Mouse (Mus musculus) CD4-positive, CD25-positive, alpha-beta regulatory T cell, adult 4 months (primary cell): ENCODE measurements at regions not wholly inside any gene's neighbourhood (a gene's known extent, or its start where the extent isn't known, plus 50 kb on each side); places are given as distances from the start of the nearest gene placed in this dataset.

Experiments used
- ATAC-seq: one replicate; pipeline ENCODE4 v1.8.0; 2017

- ATAC-seq: no peak
These were observed 126.7 kb upstream of the Smarca2 start for GRCm38 (mm10) chr19:26478055-26478737.

DNA sequence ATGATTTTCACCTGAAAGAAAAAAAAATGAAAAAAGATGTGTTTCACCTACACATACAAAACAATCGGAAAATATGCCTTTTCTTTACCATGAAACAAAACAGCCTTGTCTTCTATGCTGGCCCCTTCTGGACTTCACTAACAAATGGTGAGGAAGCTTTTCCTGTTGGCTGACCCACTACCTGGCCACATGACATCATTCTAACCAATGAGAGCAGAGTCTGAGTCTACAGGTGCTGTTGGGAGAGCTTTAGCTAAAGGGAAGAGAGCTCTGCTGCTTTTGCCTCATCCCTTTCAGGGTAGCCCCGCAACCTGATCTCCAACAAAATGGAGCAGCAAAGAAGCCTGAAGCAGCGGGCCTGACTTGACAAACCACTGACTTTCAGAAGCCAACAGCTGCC is 120.5 kb upstream of the Smarca2 start:
- no peak for ATAC-seq

- ATAC-seq: no peak
These were observed 112.0 kb upstream of the Smarca2 start for GRCm38 (mm10) chr19:26492806-26493205.

DNA sequence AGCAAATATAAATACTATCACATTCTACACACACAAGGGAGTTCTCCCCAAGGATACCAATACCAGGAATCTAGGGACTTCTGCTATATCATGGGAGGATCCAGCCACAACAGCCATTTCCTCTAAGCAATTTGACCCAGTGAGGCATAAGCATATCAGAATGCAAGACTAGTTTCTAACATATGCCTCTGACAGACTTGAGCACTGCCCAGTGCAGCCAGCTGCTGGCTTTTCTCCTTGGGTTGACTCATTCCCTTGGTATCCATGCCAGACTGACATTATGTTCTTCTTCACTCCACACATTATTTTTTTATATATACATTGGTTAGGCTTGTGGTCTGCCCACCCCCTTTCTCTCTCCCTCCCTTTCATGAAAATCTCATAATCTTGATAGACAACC is 103.8 kb upstream of the Smarca2 start:
- ATAC-seq: no peak

DNA sequence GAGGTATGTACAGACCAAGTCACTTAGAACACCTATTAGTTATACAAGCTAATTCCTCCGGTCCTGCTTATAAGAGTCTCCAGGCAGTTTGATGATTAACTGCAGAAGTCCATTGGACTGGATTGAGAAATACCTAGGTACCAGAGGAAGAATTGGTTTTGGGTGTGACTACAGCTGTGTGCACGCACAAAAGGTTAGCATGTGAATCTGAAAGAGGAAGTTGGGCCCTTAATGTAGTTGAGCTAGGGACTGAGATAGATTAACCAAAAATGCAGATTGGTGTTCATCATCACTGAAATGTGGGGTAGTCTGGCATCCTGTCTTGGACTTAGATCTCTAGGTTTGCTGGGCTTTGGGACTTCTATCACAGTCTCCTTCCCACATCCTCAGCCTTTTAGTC is 100.8 kb upstream of the Smarca2 start:
- ATAC-seq: no peak

DNA sequence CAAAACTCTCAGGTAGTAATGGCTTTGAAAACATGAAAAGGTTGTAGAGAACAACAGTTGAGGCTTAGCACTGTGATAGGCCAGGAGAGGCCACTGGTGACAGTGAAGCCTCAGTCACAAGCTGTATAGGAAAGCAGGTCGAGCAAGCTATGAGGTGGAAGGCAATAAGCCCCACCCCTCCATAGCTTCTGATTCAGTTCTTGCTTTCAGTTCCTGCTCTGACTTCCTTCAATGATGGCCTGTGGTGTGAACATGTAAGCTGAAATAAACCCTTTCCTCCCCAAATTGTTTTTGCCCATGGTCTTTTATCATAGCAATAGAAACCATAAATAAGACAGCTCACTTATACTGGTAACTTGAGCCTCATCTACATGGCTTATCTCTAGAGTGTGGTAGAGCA is 98.0 kb upstream of the Smarca2 start:
- ATAC-seq: no peak

- ATAC-seq: no peak
These were observed 96.9 kb upstream of the Smarca2 start for GRCm38 (mm10) chr19:26507986-26508385.

- ATAC-seq: no peak
These were observed 96.2 kb upstream of the Smarca2 start for GRCm38 (mm10) chr19:26508616-26509015.

DNA sequence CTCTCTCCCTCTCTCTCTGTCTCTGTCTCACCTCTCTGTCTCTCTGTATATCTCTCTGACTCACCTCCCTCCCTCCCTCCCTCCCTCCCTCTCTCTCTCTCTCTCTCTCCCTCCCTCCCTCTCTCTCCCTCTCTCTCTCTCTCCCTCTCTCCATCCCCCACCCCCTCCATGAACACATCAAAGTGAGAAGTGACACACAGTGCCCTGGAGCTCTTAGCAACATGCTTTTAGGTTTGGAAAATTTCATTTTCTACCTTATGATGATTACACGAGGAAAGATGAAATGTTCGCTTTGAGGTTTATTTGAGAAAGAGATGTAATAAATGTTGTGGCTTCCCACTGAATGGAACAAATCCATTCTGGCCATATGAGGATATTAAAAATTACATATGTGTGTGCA is 95.6 kb upstream of the Smarca2 start:
- no peak for ATAC-seq

DNA sequence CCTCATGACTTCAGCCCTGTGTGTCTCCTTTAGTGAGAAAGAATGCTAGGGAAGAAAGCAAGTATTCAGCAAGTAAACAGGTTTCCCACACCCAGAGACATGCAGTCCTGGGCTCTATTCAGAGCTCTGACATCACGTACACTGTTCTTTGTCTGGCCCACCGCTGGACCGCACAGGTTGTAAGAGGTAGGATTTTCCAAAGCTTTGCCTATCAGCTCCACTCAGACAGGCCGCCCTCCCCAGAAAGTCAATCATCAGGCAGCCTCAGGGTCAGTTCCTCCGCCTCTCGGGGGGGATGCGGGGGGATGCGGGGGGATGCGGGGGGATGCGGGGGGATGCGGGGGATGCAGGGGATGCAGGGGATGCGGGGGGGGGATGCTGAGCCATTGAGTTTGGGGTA is 94.7 kb upstream of the Smarca2 start:
- ATAC-seq: no peak

- no peak for ATAC-seq
These were observed 94.0 kb upstream of the Smarca2 start for GRCm38 (mm10) chr19:26510887-26511286.

DNA sequence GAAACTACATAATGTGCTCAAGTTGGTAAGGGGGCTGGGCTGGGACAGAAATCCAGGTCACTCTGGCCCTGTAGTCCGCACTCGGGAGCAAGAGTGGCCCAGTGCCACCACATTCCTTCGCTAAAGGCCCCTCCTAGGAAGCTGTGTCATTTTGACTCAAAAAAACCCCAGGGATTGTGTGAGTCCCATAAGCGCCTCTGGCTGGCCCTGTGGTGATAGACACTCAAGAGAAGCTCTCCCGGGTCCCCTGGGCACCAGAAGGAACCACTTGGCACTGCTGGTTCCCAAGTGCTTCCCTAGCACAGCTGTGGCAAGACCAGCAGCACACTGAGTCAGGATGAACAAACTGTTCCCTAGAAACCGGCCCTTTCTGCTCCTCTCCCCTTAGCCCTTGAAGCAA is 93.1 kb upstream of the Smarca2 start:
- ATAC-seq: no peak

DNA sequence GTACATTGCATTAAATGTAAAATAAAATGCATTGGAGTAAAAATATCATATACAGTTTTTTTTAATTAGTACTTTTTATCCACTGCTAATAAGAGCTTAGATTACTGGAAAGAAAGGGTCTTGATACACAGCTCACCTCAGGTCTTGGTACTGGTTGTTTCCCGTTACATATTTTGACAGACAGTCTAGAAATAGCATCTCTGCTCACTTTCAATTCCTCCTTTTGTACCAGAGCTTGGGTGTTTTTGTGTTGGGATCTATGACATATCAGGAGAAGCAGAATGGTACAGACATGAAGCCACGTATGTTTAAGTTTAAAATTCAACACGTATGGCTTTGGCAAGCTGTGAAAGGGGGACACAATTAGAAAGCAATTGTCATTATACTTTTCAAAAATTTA is 80.3 kb upstream of the Smarca2 start:
- ATAC-seq: no peak

GRCm38 (mm10) chr19:26531390-26531789 is 73.5 kb upstream of the Smarca2 start:
- ATAC-seq: no peak

- no peak for ATAC-seq
These were observed 72.3 kb upstream of the Smarca2 start for GRCm38 (mm10) chr19:26532509-26532908.

DNA sequence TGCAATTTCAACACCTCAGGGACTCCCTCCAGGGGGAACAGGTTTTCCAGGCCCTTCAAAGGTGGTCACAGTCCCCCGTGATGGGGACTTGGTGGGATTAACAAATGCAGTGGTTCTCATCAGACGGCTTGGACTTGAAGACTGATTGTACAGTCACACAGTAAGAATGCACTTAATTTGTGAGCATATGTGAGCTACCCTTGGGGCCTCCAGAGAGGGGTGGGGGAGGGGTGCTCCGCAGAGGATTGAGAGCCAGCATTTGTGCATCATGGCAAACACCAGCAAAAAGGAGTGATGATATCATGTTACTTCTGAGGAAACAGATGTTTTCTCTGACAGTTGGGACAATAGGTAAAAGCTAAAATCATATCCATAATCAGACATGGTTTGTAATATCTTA is 59.2 kb upstream of the Smarca2 start:
- ATAC-seq: no peak

DNA sequence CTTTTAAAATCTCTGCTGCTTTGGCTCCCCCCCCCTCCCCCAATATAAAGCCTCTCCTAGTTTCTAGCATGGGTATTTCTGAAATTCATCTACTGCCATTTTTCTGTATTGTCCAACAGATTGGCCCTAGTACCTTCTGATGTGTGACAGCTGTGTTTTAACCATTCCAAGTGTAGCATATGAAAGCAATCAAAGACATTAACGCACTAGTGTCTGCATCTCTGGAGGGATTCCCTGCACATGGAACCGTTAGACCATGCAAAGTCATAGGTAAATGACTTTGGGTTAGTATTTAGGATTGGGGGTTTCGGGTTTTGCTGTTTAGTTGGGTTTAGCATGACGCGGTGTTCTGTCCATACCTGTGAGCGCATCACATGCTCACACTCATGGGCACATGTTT is 57.3 kb upstream of the Smarca2 start:
- ATAC-seq: no peak

GRCm38 (mm10) chr19:26548562-26549270 is 56.1 kb upstream of the Smarca2 start:
- no peak for ATAC-seq

- ATAC-seq: no peak
These were observed 54.6 kb upstream of the Smarca2 start for GRCm38 (mm10) chr19:26550299-26550698.
